Mouse (Mus musculus): ENCODE measurements at regions not wholly inside any gene's neighbourhood (a gene's known extent, or its start where the extent isn't known, plus 50 kb on each side); places are given as distances from the start of the nearest gene placed in this dataset.

DNA sequence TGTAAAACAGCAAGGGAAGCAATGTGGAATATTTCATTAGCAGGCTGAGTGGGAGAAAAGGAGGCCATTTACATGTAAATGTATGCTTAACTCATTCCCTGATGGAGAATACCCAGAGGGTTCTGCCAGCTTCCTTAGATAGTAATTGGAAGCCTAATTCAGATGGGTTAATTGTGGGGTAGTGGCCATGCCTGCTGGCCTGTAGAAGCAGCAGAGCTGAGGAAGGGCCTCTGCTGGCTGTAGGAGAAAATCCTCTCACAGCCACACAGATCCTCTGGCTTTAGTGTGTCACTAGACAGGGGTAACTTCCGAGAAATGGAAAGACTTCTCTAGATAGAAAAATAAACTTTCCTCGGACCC is 1588.7 kb upstream of the Got2 start:
- DNase-seq = no peak
- intact Hi-C loops (cut with DNase I) = no loop called here

DNA sequence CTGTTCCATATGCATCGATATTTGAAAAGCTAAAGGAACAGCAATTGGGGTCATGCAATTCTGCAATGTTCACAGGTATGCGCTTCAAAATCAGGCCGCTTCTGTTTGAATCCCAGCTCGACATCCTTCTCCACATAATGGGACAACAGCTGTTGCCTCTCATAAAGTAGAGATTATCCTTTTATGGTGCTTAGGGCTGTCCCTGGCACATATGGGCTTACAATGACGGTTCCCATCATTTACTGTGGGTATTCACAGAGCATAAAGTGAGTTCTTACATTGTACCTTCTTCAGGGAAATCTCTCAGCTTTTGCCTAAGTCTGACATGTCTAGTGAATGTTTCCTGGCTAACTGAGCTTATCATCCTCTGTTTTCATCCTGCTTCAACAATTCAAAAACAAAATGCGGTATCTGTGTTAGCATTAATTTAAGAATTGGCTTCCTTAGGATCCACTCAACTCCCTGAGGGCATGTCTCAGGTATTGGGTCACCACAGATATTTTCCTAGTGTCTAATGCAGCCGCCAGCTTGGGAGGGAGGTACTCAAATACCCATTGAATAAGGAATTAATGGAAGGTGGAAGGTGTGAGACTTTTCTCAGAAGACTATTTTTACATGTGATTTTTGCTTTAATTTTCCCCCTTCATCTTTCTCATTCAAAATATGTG is 1588.2 kb upstream of the Got2 start:
- no peak for DNase-seq
- intact Hi-C loops (cut with DNase I) = no loop called here

DNA sequence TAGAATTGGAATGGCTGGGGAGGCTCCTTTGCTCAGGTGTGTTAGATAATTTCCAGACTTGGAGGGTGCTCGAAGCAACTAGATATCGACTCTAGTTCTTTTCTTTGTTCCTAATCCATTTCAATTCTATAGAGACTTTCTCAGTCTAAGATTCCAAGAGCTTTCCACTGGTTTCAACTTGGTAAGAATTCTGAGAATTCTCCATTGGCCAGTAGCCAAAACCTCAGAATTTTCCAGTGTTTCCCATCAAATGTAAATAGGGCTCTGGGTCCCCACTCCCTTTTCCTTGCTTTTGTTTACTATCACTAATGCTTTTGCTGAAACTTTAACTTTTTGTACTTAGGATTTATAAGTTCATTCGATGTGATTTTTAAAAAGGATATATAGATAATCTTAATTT is 1585.0 kb upstream of the Got2 start:
- intact Hi-C loops (cut with DNase I) = no loop called here
- no peak for DNase-seq

DNA sequence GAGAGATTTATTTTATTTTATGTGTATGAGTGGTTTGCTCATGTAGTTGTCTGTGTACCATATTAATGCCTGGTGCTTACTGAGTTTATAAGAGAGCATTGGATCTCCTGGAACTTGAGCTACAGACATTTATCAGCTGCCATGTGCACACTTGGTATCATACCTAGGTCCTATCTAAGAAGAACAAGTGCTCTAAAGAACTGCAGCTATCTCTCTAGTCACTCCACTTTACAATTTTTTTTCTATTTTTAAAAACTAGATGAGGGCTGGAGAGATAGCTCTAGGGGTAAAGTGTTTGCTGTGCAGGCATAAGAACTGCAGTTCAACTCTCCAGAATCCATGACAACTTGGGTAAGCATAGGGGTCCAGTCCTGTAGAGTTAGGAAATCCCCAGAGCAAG is 1573.1 kb upstream of the Got2 start:
- intact Hi-C loops (cut with DNase I) = no loop called here
- no peak for DNase-seq

DNA sequence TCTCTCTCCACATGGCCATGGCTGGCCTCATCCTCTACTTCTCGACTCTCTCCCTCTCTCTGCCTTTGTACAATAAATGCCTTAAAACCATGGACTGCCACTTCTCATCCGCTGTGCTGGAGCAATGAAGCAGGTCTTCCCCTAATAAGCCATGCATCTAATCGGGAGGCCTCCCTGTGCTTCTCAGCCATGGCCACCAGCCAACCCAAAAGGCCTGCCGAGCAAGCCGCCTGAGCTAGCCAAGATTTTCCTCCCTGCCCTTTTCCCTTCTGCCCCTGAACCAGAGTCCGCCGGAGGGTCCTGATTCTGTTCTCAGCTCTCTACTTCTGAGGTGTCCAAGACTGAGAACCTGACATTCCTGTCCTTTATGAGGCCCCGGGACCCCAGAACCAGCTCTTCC is 1559.3 kb upstream of the Got2 start:
- peak in 1 of 2 experiments; percentile 2 for DNase-seq
- intact Hi-C loops (cut with DNase I) = no loop called here

DNA sequence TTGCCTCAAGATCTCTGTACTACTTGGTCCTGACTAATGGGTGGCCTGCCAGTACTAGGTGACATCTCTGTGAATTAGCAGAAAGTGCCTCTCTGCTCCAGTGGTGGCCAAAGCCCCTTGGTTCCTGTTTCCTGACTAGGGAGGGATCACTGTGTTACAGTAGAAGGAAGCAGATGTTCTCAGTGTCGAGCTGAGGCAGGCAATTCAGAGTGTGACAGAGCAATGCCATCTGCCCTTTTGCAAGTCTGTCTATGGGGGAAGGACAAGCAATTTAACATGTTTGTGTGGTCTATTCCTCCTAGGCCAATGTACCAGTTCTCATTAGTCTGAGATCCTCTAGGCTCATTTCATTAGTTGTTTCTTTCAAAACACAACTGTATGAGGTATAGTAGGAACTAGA is 1553.1 kb upstream of the Got2 start:
- DNase-seq = no peak
- intact Hi-C loops (cut with DNase I) = no loop called here

DNA sequence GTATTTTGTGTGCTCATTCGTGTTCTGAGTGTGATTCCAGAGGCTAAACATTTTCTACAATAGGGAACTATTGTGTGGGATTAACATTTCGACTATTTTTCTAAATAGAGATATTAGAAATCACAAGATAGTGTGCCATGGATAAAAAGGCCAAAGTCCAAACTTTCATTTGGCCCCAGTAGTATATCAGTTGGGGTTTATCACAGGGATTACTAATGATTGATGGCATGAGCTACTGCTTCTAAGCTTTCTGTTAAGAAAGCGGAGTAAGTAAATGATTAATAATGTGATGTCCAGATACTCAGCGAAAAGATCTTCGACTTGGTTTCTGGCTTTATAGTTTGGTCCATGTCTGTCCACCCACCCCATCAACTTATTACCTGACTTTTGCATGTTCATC is 1545.2 kb upstream of the Got2 start:
- intact Hi-C loops (cut with DNase I) = no loop called here
- no peak for DNase-seq

DNA sequence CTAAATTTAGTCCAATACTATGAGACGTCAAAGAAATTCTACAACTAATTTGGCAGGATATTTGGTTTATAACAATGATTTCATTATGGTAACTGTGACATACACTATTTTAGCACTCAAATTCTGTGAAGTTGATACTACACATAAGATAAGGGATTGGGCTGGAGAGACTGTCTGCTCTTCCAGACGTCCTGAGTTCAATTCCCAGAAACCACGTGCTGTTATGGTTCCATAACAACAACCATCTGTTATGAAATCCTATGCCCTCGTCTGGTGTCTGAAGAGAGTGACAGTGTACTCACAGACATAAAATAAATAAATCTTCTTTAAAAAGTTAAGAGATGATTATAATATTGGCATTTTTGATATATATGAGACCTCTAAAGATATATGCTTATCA is 1543.1 kb upstream of the Got2 start:
- DNase-seq = no peak
- intact Hi-C loops (cut with DNase I) = no loop called here

DNA sequence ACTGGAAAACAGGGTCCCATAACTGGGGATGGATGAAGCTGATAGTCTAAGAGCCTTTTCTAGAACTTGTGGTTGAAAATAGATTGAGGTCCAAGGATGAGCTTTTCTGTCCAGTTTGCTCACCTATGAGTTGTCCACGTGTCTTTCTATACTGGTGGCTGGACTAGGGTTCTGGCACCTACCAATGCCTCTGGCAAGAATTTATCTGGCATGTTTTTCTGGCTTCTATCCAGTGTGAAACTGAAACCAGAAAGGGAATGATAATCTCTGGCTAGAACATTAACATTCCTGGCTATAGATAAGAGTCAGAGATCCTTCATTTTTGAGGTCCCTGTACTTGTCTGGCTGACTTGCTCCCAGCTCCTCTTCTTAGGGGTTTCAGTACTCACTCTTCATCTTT is 1534.0 kb upstream of the Got2 start:
- peak in 1 of 2 experiments; percentile 7 for DNase-seq
- intact Hi-C loops (cut with DNase I) = no loop called here

DNA sequence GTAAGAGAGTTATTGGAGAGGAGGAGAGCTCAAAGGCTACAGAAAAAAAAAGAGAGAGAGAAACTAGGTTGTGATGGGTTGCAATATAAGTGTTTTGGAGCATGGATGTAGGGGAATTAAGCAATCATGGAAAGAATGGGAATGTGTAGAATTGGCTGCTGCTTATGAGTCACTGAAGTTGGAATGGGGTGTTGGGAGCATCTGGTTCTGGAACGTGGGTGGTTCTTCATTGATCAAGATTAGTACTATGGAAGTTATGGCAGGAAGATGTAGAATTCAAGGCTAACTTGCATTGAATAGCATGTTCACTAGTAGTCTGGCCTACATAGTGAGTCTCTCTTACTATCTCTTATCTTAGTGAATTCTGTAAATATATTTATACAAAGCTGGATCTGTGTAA is 1526.4 kb upstream of the Got2 start:
- intact Hi-C loops (cut with DNase I) = no loop called here
- no peak for DNase-seq

DNA sequence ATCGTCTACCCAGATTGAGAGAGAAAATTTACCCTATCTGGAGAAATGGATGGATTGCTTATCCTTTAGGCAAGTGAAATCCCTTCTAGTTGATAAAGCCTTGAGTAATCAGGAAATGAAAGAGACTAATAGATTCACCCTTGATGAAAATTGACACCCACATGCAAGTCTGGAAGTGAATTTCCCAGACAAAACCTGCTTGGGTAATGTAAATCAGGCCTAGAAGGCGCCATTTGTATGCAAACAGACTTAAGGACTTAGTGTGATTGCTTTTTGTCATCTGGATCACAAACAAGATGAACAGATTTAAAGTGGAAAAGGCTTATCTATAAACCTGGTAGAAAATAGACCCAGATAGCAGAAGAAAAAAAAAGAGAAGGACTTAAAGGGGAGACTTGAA is 1515.0 kb upstream of the Got2 start:
- DNase-seq = no peak
- intact Hi-C loops (cut with DNase I) = no loop called here

DNA sequence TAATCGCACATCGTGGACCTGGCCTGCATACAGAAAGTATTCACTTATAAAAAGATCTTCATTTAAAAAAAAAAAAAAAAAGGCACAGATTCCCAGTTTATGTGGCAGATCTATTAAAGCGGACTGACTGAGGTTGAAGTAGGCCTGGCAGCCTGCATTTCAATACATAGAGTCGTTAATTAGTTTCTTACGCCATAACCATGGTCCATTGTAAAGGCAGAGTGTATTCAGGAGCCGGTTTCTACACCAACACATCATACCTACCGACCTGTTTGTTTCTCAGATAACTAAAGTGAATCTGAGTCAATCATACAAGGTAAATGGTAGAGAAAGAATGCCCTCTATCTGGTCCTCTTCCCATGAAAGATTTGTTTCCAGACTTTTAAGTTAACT is 1509.0 kb upstream of the Got2 start:
- intact Hi-C loops (cut with DNase I) = no loop called here

DNA sequence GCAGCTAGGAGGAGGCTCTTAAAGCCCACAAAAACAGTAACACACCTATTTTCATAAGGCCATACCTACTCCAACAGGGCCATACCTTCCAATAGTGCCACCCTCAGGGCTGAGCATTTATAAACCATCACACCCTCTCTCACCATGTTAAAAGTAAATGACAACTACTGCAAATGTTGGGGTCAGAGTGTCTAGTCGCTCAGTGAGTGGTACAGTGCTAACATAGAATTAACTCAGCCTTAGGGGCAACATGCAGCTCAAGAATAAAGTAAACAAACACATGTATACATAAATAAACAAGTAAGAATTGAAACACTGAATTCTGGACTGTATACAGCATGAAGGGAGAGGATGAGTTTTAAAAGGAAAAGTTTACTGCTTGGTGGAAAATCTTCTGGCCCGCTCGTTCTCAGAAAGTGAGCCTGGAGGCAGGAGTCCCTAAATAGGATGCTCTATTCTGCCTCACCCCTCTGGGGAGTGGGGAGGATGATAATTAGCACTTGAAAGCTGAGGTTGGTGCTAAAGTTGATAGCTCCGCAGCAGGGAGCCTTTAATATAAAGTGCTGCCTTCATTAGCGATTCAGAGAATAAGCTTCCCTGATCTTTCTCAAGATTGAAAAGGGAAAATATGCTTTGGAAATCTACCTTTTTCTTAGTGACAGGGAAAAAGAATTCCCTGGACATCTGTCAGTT is 1508.4 kb upstream of the Got2 start:
- no peak for DNase-seq
- intact Hi-C loops (cut with DNase I) = no loop called here

More for the DNA sequence above, 1509.0 kb upstream of the Got2 start:
- DNase-seq = no peak

DNA sequence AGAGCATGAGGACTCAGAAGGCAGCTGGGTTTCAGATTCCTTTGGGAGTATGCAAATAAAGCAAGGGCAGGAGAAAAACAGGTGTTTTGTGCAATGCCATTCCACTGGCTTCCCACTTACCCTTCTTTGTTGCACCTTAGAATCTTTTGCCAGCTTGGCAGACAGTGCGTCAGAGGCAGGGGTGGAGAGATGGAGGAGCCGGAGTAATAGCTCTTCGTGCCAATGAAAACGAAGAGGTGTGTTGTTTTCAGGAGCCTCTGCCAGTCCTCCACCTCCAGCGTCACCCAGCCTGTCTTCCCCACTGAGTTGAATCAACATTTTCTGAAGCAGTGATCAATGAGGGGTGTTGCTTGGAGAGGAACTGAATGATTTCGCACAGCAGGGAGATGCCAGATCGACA is 1501.3 kb upstream of the Got2 start:
- DNase-seq = no peak
- intact Hi-C loops (cut with DNase I) = no loop called here

DNA sequence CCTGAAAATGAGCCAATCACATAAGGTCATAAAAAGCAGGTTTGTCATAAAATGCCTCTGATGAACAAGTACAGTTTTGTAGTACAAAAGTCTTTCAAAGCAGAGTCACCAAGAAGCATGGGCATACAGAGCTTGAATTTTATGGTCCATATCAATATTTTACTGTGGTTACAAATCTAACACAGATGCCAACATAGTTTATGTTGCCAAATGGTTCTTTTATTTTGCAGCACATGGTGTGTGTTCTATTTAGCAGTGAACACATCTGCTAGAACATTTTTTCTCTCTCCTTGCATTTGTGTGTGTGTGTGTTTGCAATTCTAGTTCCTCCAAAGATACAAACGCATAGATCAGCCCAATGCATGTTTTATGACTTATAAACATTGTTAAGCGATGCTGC is 1500.8 kb upstream of the Got2 start:
- DNase-seq = no peak
- intact Hi-C loops (cut with DNase I) = no loop called here

DNA sequence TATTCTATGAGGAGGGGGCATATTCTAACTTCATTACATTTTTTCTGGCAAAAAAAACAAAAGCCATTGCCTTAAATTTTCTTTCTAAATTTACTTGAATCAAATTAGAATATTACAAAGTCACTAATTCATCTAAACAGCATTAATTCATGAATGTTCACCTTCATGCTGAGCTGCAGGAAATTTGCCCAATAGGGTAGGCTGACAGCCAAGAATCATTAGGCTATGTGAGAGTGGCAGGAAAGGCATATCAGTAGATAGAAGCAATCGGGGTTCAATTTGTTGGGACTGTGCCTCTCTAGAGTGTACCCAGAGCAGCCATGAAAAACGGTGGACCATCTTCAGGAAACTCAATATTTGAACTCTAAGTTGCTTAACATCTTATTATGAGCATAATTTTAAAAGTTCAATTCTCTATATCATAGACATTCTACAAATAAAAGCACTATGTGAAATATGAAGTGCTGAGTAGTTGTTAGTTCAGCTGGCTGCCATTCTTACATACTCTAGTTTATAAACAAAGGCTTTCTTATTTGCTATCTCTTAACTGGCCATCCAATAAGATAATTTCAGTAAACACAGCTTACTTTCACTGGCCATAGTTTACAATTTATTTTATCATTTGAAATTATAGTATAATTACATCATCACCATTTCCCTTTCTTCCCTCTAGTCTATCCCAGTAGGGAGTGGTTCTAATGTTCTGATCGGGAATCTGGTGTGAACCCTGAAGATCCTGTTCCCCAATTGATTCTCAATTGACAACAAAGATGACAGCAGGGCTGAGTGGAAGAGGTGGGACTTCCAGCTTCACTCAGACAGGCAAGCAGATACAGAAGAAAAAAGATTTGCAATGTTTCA is 1486.8 kb upstream of the Got2 start:
- no peak for DNase-seq
- intact Hi-C loops (cut with DNase I) = no loop called here

DNA sequence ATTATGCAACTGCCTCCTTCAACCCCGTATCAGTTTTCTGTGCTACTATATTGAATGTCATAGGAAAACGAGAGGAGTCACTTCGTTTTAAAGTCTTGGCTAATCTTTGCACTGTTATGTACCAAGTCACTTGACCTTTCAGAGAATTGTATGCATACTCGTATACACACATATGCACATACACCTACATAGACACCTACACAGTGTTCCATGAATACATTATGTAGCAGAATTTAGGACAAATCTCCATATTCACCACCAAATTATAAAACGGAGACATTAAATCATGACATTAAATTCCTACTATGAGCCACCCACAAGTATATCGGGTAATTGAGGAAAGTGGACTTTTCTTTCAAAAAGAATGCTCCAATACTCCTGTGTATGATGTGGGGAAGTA is 1458.3 kb upstream of the Got2 start:
- intact Hi-C loops (cut with DNase I) = no loop called here
- no peak for DNase-seq

DNA sequence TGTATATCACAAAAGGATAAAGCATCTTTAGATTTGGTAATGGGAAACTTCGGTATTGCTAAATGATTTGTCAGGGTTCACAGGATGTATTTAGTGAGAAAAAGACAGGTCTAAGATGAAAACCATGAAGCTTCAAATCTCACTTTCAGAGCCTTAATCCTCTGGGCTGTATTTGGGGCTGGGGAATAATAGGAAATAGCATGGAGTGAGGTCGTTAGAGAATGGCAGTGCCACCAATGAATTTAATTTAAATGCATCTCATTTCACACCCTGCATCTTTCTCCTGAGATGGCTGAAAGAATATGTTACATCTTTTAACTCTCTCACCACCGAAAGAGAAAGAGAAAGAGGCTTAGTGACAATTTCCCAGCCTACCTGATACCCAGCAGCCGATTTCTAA is 1427.2 kb upstream of the Got2 start:
- DNase-seq = no peak
- intact Hi-C loops (cut with DNase I) = no loop called here

DNA sequence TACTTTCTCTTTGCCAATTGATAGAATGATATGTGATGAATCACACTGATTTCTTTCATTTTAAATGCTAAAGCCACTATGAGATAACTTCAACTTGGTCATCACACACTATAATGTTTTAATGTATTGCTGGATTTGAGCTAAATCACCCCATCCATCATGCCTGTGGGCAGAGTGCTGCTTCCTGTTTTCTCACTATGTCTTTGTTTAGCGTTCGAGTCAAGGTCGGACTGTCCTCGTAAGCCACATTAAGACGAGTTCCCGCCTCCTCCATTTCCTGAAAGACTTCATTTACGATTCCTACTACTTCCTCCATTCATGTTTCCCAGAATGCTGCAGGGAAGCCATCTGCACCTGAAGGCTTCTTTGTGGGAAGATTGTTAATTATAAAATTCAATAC is 1420.0 kb upstream of the Got2 start:
- no peak for DNase-seq
- intact Hi-C loops (cut with DNase I) = no loop called here

DNA sequence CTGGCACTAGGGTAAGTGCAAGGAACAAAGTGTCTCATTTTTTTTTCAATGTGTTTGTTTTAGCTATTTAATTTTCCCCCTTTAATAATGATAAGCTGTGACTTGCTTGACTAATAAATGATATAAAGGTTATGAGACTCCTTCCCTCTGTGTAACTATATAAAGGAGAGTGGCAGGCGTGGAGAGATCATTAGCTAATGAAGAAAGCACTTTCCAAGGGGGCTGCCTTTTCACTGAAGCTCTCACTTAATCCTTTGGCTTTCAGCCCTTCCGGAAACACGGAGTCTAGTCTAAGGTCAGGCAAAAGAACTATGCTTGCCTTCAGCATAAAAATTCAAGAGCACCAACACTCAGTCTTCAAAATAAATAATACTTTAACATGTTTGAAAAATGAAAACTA is 1382.2 kb upstream of the Got2 start:
- intact Hi-C loops (cut with DNase I) = no loop called here
- no peak for DNase-seq

DNA sequence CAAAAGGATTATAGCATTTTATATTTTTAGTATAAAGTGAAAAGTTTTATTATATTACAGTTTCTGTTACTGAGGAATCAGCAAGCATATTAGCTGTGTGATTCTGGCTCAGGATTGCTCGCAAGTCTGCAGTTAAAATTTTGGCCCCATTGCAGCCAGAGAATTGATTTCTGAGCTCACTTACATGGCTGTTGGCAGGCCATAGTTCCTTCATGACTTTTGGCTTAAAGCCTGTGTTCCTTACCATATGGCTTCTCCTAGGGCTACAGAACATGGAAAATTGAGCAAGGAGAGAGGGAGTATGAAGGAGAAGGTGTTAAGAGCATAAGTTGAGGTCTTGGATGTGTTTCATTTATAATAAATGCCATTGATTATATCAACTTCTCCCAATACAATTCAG is 1372.6 kb upstream of the Got2 start:
- DNase-seq = no peak
- intact Hi-C loops (cut with DNase I) = no loop called here

DNA sequence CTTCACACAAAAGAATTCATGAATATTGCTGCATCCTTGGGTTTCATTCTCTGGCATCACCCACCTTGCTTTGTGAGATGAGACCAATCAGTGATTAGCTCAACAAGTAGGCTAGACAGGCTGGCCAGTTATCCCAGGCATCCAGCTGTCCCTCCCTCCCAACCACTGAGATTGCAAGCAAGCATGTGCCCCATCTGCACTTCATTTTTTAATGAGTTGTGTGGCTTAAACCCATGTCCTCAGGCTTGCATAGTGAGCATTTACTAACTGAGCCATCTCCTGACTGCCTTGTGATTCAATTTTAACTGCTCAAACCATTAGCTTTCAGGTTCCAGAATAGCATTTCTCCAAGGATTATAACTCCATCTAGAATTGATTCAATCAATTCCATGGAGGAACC is 1365.8 kb upstream of the Got2 start:
- DNase-seq = no peak
- intact Hi-C loops (cut with DNase I) = no loop called here
